Mouse (Mus musculus) embryonic fibroblast, embryonic 13.5 days (primary cell): ENCODE data around the gene Osbpl6.

ENCODE experiments used
- CTCF ChIP-seq: IDR thresholded peaks from 2 replicates; pipeline ENCODE4 v1.5.1; 2011; ENCODE audit warnings: mild to moderate bottlenecking, control low read depth, low read length, moderate library complexity, borderline replicate concordance; ENCODE audit not compliant: insufficient read depth
- POLR2A ChIP-seq: IDR thresholded peaks from 2 replicates; pipeline ENCODE4 v1.6.1; 2011; ENCODE audit warnings: low read depth, mild to moderate bottlenecking, control low read depth, low read length, moderate library complexity

DNA sequence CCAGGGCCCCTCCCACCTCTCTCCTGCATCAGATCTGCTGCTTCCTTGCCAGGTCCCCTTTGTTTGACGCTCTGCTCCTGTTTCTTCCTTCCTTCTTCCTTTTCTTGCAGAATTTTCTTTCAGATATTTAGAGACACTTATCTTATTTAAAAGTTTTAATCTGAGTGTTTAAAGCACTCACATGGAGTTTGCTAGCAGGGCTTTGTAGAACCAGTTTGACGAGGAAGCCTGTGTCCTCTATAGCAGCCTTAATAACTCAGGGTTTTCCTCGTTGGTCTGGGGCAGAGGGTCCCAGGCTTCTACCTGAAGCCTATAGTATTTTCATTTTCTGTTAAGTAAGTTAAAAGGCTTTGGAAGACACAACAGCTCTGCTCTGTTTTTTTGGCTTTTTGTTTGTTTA lies 20.5 kb downstream of the Osbpl6 start:
- TF ChIP-seq CTCF = no peak
- no peak for TF ChIP-seq POLR2A
